Mouse (Mus musculus) lung, postnatal 36 days (tissue): ENCODE data around the gene Rims1.

Experiments
- DNase-seq: peaks from one replicate; pipeline ENCODE4 v3.0.0; 2022; ENCODE audit warnings: mixed read lengths

The Rims1 gene

GRCm38 (mm10) chr1:22683455-22683854 is 122.3 kb downstream of the Rims1 start:
- DNase-seq, result no peak

- no peak for DNase-seq
These were observed 141.6 kb downstream of the Rims1 start for GRCm38 (mm10) chr1:22664196-22664595.

GRCm38 (mm10) chr1:22661825-22662224 is 144.0 kb downstream of the Rims1 start:
- DNase-seq, result no peak

- DNase-seq, result no peak
These were observed 149.8 kb downstream of the Rims1 start for GRCm38 (mm10) chr1:22655983-22656382.

DNA sequence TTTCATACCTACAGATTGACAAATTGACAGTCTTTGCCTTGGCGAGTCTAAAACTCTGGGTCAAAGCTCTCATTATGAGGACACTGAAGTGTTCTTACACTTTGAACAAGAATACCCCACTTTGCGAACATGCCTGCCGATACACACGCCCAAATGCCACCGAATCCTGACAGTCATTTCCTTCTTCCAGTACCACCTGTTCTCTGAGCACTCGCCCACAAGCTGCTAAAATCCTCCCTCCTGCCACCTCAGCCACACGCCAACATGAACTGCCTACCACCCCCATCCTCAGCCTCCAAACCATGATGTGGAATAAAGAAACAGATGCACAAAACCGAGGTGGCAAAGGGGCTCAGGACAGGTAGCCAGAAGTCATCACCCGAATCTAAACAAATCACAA is 150.9 kb downstream of the Rims1 start:
- DNase-seq, result no peak

DNA sequence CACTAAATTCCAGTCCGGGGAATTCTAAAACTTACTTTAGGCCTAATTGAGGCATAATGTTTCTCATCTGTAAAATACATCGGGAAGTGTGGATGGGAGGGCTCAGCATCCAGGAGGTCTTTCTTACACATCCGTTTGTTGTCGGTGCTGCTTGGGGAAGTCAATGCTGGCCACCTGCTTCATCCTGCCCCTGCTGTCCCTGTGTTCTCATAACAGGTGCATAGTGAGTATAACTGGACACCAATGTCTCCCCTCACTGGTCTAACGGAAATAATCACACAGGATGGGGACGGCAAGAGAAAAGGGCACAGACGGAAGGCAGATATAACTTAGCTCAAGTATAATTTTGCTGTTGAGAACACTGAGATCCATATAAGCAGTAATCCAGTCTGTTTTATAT is 155.2 kb downstream of the Rims1 start:
- no peak for DNase-seq

DNA sequence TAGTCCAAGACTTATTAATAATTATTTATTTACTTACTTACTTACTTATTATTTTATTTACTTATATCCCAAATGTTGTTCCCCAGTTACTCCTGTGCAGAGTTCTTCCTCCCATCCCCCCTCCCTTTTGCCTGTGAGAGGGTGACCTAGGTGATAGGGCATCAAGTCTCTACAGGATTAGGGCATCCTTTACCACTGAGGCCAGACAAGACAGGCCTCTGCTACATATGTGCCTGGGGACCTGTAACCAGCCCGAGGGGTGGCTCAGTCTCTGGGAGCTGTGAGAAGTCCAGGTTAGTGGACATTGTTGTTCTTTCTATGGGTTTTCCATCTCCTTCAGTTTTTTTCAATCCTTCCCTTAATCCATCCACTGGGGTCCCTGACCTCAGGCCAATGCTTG is 156.4 kb downstream of the Rims1 start:
- no peak for DNase-seq

GRCm38 (mm10) chr1:22645257-22645656 is 160.5 kb downstream of the Rims1 start:
- no peak for DNase-seq

DNA sequence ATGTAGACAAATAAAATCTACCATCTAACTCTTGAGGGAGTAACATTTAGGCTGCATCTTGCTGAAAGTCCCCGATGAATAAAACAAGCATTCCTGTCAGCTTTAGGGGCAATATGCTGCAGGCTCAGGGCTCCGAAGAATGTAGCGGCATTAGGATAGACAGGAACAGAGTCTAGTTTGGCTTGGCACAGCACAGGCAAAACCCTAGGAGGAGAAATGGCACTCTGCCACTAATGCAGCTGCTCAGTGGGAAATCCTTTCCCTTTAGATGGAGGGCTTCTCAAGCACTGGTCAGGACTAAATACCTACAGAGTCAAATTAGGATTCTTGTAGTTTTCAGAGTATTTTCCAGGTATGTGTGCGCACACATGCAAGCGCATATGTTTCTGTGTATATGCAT is 165.2 kb downstream of the Rims1 start:
- peak; percentile 9 for DNase-seq

- no peak for DNase-seq
These were observed 166.1 kb downstream of the Rims1 start for GRCm38 (mm10) chr1:22639702-22640101.

DNA sequence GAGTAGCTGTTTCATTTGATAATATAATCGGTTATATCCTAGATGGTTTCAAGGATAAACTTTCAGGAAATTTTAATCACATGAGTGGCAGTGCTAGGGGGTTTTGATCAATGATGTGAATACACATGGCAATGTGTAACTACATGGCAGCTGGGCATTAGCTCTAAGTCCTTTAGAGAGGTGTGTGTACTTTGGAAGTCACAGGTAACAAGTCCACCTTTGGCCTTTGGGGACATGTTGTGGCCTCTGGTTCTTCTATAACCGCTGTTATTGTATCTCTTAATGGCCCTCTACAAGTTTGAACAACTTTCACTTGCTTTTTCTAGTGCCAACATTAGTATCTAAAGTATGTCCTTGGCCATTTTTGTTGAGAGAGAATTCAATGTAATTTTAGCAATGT is 171.9 kb downstream of the Rims1 start:
- no peak for DNase-seq

GRCm38 (mm10) chr1:22632551-22632950 is 173.2 kb downstream of the Rims1 start:
- no peak for DNase-seq

DNA sequence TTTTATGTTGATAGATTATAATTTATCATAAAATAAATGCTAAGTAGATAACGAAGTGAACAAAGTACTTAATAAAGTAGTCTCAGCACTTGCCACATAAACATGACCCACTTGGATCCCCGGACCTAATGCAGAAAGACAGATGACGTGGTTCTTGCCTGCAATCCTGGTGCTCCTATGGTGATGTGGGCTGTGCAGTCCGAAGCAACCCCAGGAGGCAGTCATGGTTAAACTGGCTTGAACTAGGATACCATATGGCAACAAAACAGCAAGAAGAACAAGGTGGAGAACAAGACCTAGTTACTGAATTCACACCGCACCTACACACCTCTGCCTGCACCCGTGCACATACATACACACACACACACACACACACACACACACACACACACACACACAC is 173.8 kb downstream of the Rims1 start:
- no peak for DNase-seq

GRCm38 (mm10) chr1:22629011-22629410 is 176.8 kb downstream of the Rims1 start:
- DNase-seq, result no peak

- peak; percentile 28 for DNase-seq
These were observed 178.8 kb downstream of the Rims1 start for GRCm38 (mm10) chr1:22627013-22627412.

DNA sequence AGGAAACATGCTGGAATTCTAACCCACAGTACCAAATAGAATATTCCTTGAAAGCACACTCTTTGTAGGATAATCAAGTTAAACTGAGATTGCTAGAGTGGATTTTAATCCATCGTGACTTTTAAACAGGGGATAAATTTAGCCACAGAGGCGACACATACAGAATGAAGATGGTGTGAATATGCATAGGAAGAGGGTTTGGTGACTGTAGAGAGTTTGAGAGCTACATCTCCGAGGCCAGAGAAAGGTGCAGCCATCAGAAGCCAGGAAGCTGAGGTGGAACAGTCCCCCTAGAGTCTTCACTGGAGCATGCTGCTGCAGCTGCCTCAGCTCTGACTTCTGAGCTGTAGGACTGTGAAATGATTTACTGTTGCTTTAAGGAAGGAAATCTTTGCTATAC is 179.5 kb downstream of the Rims1 start:
- DNase-seq, result no peak

- no peak for DNase-seq
These were observed 185.0 kb downstream of the Rims1 start for GRCm38 (mm10) chr1:22620827-22621226.

GRCm38 (mm10) chr1:22615601-22616000 is 190.2 kb downstream of the Rims1 start:
- no peak for DNase-seq

- DNase-seq, result no peak
These were observed 192.2 kb downstream of the Rims1 start for GRCm38 (mm10) chr1:22613609-22614008.

GRCm38 (mm10) chr1:22604329-22605044 is 201.3 kb downstream of the Rims1 start:
- DNase-seq, result peak; percentile 20

- no peak for DNase-seq
These were observed 209.6 kb downstream of the Rims1 start for GRCm38 (mm10) chr1:22596197-22596596.

DNA sequence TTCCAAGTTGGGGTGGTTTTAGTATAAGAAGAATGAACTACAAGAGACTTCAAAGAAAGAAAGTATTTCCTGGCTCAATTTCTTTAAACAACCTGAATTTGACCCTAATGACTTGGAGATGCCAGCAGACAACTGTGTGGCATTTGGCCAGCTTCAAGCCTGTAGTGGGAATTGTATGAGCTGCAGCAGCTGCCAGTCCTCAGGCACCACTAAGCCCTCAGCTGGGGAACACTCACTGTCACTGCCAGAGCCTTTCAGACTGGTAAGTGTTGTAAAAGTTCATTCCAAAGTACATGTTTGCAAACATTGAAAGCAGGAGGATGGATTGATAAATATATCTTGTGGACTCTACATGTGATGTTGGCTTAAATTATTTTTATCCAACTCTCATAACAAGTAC is 211.0 kb downstream of the Rims1 start:
- peak; percentile 56 for DNase-seq

- no peak for DNase-seq
These were observed 217.9 kb downstream of the Rims1 start for GRCm38 (mm10) chr1:22587859-22588383.

- no peak for DNase-seq
These were observed 220.2 kb downstream of the Rims1 start for GRCm38 (mm10) chr1:22585560-22585959.

DNA sequence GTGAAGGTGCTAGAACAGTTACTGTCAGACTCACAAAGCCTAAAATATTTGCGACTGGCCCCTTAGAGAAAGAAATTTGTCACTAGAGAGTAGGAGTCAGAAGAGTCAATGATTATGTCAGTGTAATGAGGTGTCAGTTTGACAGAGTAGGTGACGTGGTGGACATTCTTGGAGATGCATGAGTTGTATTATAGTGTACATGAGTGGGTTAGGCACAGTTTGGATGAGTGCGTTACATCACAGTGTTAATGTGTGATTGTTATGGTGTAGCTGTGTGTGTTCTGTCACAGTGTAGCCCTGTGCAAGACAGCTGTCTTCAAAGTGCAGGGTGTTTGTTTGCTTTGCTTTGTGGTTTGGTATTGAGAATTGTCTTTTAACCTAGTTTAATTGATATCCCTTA is 226.3 kb downstream of the Rims1 start:
- DNase-seq, result peak; percentile 4
